Mouse (Mus musculus) embryonic fibroblast, embryonic 13.5 days (primary cell): Measurements from ENCODE around the gene Adam17. TPM values are rescaled to one million over a fixed set of nuclear protein-coding genes. Genes with fewer than 3 reads are reported as not detected.

Experiments
- H3K27ac ChIP-seq: 2 replicates; pipeline ENCODE4 v1.5.1; 2012; ENCODE audit warnings: low read length, control low read depth, inconsistent platforms; ENCODE audit not compliant: insufficient read depth
- H3K4me1 ChIP-seq: 2 replicates; pipeline ENCODE4 v1.6.1; 2011; ENCODE audit warnings: low read length; ENCODE audit not compliant: control insufficient read depth, insufficient read depth
- H3K4me3 ChIP-seq: 2 replicates; pipeline ENCODE4 v1.5.1; 2011; ENCODE audit warnings: mild to moderate bottlenecking, control low read depth, low read length; ENCODE audit not compliant: insufficient read depth
- CTCF ChIP-seq: IDR thresholded peaks from 2 replicates; pipeline ENCODE4 v1.5.1; 2011; ENCODE audit warnings: mild to moderate bottlenecking, control low read depth, low read length, moderate library complexity, borderline replicate concordance; ENCODE audit not compliant: insufficient read depth
- POLR2A ChIP-seq: IDR thresholded peaks from 2 replicates; pipeline ENCODE4 v1.6.1; 2011; ENCODE audit warnings: low read depth, mild to moderate bottlenecking, control low read depth, low read length, moderate library complexity
- polyA plus RNA-seq: library from polyadenylated mRNA; stranded (reverse); fragments of >200 nt; gene quantifications from 2 replicates; pipeline ENCODE4 v1.2.4, GENCODE M21; 2011; ENCODE audit warnings: low read depth; ENCODE audit not compliant: missing spikeins, insufficient read length

Adam17 gene
- polyA plus RNA-seq, 1 experiment = 59.9 TPM

- H3K27ac ChIP-seq = no peak overlapping the region
- TF ChIP-seq POLR2A (no peak), CTCF (no peak)
- peaks cover 2% of the 10 kb centered on the region; the same call in 1 of the 2 replicates for H3K4me1 ChIP-seq
- H3K4me3 ChIP-seq = no peak overlapping the region
Measured at GRCm38 (mm10) chr12:21312201-21312600, 61.2 kb downstream of the Adam17 start.

- no peak overlapping the region for H3K27ac ChIP-seq
- no peak for TF ChIP-seq POLR2A
- no peak for TF ChIP-seq CTCF
- no peaks in the 10 kb centered on the region for H3K4me1 ChIP-seq
- no peak overlapping the region for H3K4me3 ChIP-seq
Measured at GRCm38 (mm10) chr12:21306721-21307120, 66.7 kb downstream of the Adam17 start.

GRCm38 (mm10) chr12:21305741-21306140, 67.7 kb downstream of the Adam17 start:
- no peaks in the 10 kb centered on the region for H3K4me1 ChIP-seq
- H3K27ac ChIP-seq = no peak overlapping the region
- H3K4me3 ChIP-seq = no peak overlapping the region
- TF ChIP-seq POLR2A = no peak
- no peak for TF ChIP-seq CTCF

DNA sequence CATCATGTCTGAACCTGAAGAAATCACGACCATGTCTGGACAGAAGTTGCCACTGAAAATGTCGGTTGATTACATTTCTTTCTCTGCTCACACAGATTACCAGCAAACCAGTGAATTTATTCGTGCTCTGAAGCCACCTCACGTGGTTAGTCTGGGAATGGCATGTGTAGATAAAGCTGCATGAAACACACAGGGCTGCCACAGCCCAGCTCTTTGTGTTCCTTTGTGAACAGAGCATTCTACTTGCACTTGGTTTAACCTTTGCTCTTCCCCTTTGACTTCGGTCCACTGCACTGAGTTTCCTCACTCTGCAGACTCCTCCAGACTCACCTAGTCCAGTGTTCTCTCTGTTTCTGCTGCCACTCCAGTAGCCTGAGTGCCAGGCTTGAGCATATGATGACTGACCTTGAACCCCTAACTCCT, 71.1 kb downstream of the Adam17 start:
- no peak for TF ChIP-seq CTCF
- no peak for TF ChIP-seq POLR2A
- no peaks in the 10 kb centered on the region for H3K4me1 ChIP-seq
- no peak overlapping the region for H3K27ac ChIP-seq
- H3K4me3 ChIP-seq = no peak overlapping the region

- Histone ChIP-seq H3K4me3 (no peak overlapping the region), H3K4me1 (no peaks in the 10 kb centered on the region), H3K27ac (no peak overlapping the region)
- no peak for TF ChIP-seq CTCF
- TF ChIP-seq POLR2A = no peak
Measured at GRCm38 (mm10) chr12:21301932-21302331, 71.5 kb downstream of the Adam17 start.

DNA sequence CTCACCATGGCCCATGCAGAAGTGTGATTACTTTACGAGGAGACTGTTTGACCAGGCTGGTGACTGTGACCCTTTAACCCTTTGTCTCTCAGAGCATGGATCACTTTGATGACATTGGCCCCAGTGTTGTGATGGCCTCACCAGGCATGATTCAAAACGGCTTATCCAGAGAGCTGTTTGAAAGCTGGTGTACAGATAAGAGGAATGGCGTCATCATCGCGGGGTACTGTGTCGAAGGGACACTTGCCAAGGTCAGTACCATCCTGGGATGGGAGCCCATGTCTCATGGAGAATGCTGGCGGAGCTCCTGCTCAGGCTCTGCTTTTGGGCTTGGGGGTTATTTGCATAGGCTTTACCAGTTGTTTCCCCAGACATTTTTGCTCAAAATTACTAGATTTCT, 72.1 kb downstream of the Adam17 start:
- H3K27ac ChIP-seq = no peak overlapping the region
- no peak overlapping the region for H3K4me3 ChIP-seq
- TF ChIP-seq CTCF (no peak), POLR2A (no peak)
- no peaks in the 10 kb centered on the region for H3K4me1 ChIP-seq

DNA sequence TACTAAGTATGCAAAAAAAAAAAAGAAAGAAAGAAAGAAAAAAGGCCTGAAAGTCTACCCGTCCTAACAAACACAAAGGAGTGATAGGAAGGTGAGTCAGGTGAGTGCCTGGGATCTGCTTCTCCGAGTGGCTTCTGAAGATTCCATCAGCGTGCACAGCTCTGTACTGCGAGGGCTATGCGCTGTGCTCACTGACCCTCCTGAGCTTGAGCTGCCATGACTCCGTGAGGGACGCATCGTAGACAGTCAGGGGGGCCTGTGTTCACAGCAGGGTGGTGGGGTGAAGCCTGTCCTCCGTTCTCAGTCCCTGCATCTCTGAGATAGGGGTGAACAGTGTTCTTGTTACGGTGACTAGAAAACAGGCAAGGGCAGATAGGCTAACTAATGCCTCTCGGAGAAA, 74.6 kb downstream of the Adam17 start:
- H3K4me3 ChIP-seq = no peak overlapping the region
- TF ChIP-seq POLR2A = no peak
- TF ChIP-seq CTCF = no peak
- no peak overlapping the region for H3K27ac ChIP-seq
- H3K4me1 ChIP-seq = no peaks in the 10 kb centered on the region

DNA sequence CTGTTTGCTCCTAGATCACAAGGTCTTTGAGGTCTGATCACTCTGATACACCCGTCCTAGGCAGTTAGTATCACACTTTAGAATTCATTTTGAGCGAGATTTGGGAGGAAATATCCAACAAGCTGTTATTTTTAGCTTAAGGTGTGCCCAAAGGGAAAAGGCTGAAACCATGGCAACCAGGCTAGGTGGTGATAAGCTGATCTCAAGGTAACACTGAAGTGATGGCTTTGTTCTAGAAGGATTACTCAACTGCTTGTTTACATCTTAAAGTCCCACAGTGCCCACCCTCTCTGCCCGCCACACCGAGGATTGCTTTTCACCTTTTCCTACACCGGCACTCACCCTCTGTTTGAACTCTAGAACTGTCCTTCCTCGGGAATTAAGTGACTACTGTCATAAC, 83.8 kb downstream of the Adam17 start:
- no peak for TF ChIP-seq CTCF
- TF ChIP-seq POLR2A = no peak
- no peak overlapping the region for H3K4me3 ChIP-seq
- H3K4me1 ChIP-seq = peaks cover 3% of the 10 kb centered on the region

GRCm38 (mm10) chr12:21288716-21289395, 84.6 kb downstream of the Adam17 start:
- TF ChIP-seq POLR2A (no peak), CTCF (no peak)
- peaks cover 3% of the 10 kb centered on the region for H3K4me1 ChIP-seq
- no peak overlapping the region for H3K4me3 ChIP-seq

More for the DNA sequence above, 83.8 kb downstream of the Adam17 start:
- no peak overlapping the region for H3K27ac ChIP-seq

DNA sequence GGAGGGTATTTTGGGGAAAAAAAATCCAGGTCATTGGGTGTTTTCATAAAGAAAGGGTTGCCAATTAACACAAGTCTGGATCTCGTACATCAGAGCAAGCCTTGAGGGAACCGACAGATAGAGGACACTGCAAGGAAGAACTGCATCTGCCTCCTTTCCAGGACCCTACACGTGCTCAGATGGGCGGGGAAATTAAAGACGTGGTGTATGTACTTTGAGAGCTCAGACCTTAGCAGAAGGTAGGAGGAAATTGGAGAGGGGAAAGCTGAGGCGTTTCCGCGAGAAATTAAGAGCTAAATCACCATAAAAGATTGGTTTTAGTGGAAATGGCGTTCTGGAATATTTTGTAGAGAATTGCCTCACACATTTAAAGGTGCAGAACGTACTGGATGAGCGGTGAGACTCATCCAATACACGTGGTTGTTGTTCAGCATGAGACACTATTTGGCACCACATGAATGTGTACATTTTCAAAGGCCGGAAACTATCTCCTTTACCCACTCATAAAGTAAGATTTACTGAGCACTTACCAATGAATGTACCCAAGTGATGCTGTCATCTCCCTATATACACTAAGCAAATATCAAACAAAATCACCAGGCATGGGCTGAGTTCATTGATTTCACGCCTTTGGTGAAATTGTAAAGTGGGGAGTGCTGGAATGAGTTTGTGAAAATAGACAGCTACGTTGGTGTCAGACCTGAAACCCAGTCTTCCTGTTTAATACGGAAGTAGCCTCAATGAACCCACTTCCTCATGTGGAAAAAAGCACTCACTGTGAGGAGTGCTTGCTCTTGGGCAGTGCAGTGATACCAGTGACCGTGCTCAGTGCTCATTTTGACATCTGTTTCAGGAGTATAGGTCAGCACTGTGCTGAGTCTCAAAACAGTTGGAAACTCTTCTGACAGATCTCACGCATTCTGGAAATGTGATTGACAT, 86.5 kb downstream of the Adam17 start:
- H3K4me1 ChIP-seq = peaks cover 3% of the 10 kb centered on the region
- peak overlapping the region; percentile 94 for H3K4me3 ChIP-seq
- peak overlapping the region; percentile 72 for H3K27ac ChIP-seq
- TF ChIP-seq POLR2A (no peak), CTCF (no peak)

More at GRCm38 (mm10) chr12:21288716-21289395, 84.6 kb downstream of the Adam17 start:
- H3K27ac ChIP-seq = no peak overlapping the region
